Mouse (Mus musculus): Measurements from ENCODE around the gene Aldh16a1. TPM values are rescaled to one million over a fixed set of nuclear protein-coding genes. Genes with fewer than 3 reads are reported as not detected.

The Aldh16a1 gene
- total RNA-seq (2021), result 10 to 100 TPM; 34.8 to 51.6 TPM
- long read RNA-seq, experiment 1, transcript Aldh16a1-206 (17 exons, 3,537 nt), result major isoform, 20 of 31 reads
- long read RNA-seq, experiment 1, partial matches to known transcripts, result 7 of 31 reads
- long read RNA-seq, experiment 1, other reads (novel, unspliced or antisense), result 3 of 31 reads
- long read RNA-seq, experiment 2, transcript Aldh16a1-206 (17 exons, 3,537 nt), result major isoform, 38 of 45 reads
- long read RNA-seq, experiment 2, partial matches to known transcripts, result 5 of 45 reads
- long read RNA-seq, experiment 2, other reads (novel, unspliced or antisense), result 2 of 45 reads

- DNase-seq (ENCODE audit: low spot score in 2 of 2), result peak; percentile 94 to 98
Measured at GRCm38 (mm10) chr7:45154096-45154992, at the start of gene Aldh16a1, which contains the start of gene Pih1d1. Gene Aldh16a1, minus strand, starts transcription at chr7:45154584. Gene Pih1d1, plus strand, starts transcription at chr7:45154303.

GRCm38 (mm10) chr7:45202654-45203053 lies 48.3 kb upstream of the Aldh16a1 start:
- no peak for DNase-seq (ENCODE audit: low spot score in 2 of 2)

GRCm38 (mm10) chr7:45198961-45199360 lies 44.6 kb upstream of the Aldh16a1 start:
- DNase-seq (ENCODE audit: low spot score in 2 of 2), result no peak

GRCm38 (mm10) chr7:45198435-45198834 lies 44.1 kb upstream of the Aldh16a1 start:
- DNase-seq (ENCODE audit: low spot score in 2 of 2), result peak in 1 of 2 experiments; percentile 73

GRCm38 (mm10) chr7:45196994-45197393 lies 42.6 kb upstream of the Aldh16a1 start:
- no peak for DNase-seq (ENCODE audit: low spot score in 2 of 2)

GRCm38 (mm10) chr7:45196176-45196535 lies 41.8 kb upstream of the Aldh16a1 start:
- DNase-seq (ENCODE audit: low spot score in 2 of 2), result no peak

- DNase-seq (ENCODE audit: low spot score in 2 of 2), result no peak
Measured at GRCm38 (mm10) chr7:45195341-45196175, 41.2 kb upstream of the Aldh16a1 start.

GRCm38 (mm10) chr7:45193871-45194785 lies 39.7 kb upstream of the Aldh16a1 start:
- DNase-seq (ENCODE audit: low spot score in 2 of 2), result no peak

GRCm38 (mm10) chr7:45193406-45193805 lies 39.0 kb upstream of the Aldh16a1 start:
- no peak for DNase-seq (ENCODE audit: low spot score in 2 of 2)

GRCm38 (mm10) chr7:45192585-45193310 lies 38.4 kb upstream of the Aldh16a1 start:
- no peak for DNase-seq (ENCODE audit: low spot score in 2 of 2)

GRCm38 (mm10) chr7:45191803-45192363 lies 37.5 kb upstream of the Aldh16a1 start:
- peak in 1 of 2 experiments; percentile 71 for DNase-seq (ENCODE audit: low spot score in 2 of 2)

- no peak for DNase-seq (ENCODE audit: low spot score in 2 of 2)
Measured at GRCm38 (mm10) chr7:45191161-45191560, 36.8 kb upstream of the Aldh16a1 start.

- no peak for DNase-seq (ENCODE audit: low spot score in 2 of 2)
Measured at GRCm38 (mm10) chr7:45190186-45190585, 35.8 kb upstream of the Aldh16a1 start.

- DNase-seq (ENCODE audit: low spot score in 2 of 2), result no peak
Measured at GRCm38 (mm10) chr7:45189600-45189999, 35.2 kb upstream of the Aldh16a1 start.

- DNase-seq (ENCODE audit: low spot score in 2 of 2), result no peak
Measured at GRCm38 (mm10) chr7:45185921-45186320, 31.5 kb upstream of the Aldh16a1 start.

- DNase-seq (ENCODE audit: low spot score in 2 of 2), result no peak
Measured at GRCm38 (mm10) chr7:45183672-45184071, 29.3 kb upstream of the Aldh16a1 start.

GRCm38 (mm10) chr7:45182606-45183005 lies 28.2 kb upstream of the Aldh16a1 start:
- no peak for DNase-seq (ENCODE audit: low spot score in 2 of 2)

GRCm38 (mm10) chr7:45182199-45182601 lies 27.8 kb upstream of the Aldh16a1 start:
- DNase-seq (ENCODE audit: low spot score in 2 of 2), result peak; percentile 51 to 79

- no peak for DNase-seq (ENCODE audit: low spot score in 2 of 2)
Measured at GRCm38 (mm10) chr7:45181540-45181939, 27.2 kb upstream of the Aldh16a1 start.
